Mouse (Mus musculus) urinary bladder, postnatal 14 days (tissue): ENCODE data around the gene Ffar1.
"Not testable (repeated sequence)": the region's sequence is repeated elsewhere in the genome, so short reads cannot be mapped to it uniquely, and the experiment has no call there.

Experiments
- DNase-seq: peaks from one replicate; pipeline ENCODE4 v3.0.0; 2021; ENCODE audit warnings: low spot score

Gene Ffar1

DNA sequence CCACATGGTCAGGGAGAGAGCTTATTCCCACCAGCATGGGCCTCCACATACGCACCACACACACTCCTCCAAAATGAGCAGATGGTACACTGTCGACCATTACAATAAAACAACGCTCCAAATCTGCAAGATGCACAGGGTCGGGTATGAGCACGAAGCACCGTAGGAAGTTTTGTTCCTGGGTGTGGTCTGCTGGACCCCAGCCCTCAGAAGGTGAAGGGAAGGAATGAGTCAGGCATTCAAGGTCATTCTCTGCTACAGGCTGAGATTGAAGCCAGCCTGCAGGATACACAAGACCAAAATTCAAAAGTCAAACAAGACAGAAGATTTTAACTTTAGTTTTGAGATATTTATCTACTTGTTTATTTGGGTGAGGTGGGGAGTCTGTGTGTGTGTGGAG, 13.4 kb downstream of the Ffar1 start:
- no peak for DNase-seq

DNA sequence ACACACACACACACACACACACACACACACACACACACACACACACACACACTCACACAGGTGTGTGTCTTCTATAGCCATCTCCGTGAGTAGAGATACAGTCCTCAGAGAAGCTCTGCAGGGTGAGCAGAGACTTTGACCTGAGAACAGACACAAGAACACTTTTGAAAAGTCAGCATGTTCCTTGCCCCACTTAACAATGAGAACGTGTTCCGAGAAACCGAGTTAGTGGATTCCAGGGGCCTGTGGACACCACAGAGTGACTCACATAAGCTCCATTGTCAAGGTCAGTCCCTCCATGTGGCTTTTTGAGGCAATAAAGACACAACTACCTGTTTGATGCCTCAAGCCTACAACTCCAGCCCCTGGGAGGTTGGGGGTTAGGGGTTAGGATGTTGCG, 14.0 kb downstream of the Ffar1 start:
- DNase-seq: no peak

DNA sequence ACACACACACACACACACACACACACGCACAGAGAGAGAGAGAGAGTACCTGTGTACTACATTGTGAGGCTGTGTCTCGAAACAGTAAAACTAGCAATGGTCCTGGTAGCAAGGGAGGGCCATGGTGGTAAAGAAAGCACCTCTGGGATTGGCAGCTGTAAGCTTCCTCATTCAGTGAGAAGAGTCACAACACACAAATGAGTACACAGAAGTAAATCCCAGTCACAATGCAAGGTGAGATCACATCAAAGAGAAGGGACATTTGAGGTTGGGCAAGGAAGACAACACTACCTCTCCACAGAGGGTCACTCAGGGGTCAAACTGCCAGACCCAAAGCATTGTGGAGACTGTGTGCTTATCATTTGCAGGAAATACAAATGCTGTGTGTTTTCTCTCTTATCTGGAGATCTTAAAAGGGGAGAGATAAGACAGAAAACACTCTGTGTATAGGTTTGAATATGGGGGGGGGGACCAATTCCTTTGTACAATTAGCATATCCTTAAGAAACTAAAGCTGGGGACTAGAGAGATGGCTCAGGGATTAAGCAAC, 14.8 kb downstream of the Ffar1 start:
- no peak for DNase-seq

DNA sequence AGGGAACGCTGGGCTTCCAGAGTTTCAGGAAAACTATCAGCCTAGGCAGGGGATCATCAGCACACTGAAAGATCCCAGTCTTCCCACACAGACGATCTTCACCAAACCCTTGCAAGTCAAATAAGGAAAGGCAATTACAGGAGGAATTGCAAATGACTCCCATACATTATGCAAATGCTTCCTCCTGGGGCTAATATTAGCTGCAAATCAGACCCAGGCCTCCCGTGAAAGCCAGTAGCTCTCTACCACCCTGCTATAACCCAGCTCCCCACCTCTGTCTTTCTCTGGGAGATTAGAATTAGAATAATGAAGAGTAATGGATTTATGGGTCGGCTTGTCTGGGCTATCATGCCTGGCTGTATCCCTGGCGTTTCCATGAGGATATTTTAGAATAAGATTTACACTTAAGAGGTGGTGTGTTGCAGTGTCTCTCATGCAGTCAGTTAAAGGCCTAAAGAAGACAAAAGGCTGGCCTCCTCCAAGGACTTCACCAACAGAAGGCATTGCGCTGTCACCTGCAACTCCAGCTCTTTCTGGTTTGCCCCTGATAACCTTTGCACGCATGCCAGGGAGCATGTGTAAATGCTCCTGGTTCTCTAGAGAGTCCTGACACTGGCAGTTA, 16.6 kb downstream of the Ffar1 start:
- no peak for DNase-seq

DNA sequence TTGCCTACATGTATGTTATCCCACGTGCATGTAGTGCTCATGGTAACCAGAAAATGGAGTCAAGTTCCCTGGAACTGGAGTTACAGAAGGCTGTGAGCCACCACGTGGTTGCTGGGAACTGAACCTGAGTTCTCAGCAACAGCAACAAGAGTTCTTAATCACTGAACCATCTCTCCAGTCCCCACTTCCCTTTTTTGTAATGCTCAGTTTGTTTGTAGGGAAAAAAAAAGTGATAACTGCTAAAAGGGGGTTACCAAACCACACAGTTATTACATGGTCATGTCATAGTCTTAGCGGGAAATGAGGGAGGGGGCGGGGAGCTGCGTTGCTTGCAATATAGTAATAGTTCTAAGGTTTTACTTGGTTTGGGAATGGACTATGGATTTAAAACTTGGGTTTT, 19.3 kb downstream of the Ffar1 start:
- no peak for DNase-seq

DNA sequence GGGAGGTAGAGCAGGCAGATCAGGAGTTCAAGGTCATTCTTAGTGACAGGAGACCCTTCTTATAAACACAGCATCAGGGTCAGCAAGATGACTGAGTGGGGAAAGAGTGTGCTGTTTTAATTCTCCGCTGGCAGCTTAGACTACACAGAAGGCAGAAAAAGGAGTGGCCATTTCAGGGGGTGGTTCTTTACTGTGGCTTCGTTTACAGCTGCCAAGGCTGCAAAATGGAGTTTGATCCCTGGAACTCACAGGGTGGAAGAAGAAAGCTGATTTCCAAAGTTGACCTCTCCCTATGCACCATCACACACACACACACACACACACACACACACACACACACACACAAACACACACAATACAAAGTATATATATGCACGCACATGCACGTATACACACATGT, 20.0 kb downstream of the Ffar1 start:
- DNase-seq: no peak

DNA sequence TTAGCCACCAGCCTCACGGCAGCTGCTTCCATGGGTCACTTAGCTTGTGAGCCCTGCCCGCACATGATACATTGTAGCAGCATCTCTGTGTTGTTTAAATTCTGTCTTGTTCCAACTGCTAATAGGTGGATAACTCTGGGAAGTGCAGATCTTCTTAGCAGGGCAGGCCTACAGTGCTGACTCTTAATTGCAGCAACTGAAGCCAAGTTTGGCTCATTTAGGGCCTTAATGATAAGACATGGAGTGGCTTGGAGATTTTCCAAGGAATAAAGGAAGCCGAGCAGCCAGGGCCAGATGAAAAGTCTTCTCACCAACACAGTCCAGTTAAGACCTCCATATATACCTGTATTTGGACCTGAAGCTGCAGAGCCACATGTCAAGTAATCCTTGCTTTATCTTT, 21.1 kb downstream of the Ffar1 start:
- no peak for DNase-seq

DNA sequence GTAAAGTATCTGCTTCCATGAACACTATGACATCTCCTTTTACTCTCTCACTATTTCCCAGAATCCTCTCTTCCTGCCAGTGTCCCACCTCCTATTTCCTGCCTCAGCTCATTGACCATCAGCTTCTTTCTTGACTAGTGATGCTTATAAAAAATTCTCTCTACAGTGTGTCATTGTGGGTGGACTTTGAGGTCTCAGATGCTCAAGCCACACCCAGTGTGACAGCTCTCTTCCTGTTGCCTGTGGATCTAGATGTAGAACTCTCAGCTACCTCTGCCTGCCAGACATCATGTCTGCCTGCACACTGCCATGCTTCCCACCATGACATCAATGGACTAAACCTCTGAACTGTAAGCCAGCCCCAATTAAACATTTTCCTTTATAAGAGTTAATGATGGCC, 24.1 kb downstream of the Ffar1 start:
- DNase-seq: no peak

DNA sequence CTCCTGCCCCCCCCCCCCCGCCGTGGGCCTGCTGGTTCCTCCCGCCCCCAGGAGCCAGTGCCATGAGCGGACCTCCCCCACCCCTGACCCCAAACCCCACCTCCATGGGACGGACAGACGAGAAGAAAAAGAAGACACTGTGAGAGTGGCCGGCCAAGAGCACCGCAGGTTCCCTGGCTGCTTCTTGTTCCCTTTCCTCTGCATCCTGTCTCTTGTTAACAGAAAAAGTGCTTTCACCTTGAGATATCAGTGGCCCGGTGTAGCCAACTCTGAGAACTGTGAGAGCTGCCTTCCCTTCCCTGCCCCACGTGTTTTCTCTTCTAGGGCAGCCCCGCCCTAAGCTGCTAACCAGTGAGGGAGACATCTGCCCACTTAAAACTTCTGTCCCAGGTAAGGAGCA, 28.7 kb downstream of the Ffar1 start:
- DNase-seq: not testable (repeated sequence)

DNA sequence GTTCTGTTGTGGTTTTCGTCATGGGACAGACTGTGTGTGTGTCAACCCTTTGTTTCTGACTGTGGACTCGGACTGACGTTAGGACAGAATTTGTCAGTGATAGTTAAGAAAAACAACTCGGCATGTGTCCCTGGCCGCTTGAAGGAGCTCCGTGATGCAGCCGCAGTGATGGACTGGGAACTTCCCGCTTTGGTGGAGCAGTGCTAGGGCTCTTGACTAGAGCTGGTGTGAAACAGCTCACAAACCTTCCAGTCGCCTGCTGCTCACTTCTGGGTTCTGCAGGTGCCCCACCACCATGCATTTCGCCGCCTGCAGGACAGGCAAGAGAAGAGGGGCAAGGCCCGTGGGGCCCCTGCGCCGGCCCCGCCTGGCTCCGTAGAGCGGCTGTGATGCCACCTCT, 29.1 kb downstream of the Ffar1 start:
- no peak for DNase-seq

DNA sequence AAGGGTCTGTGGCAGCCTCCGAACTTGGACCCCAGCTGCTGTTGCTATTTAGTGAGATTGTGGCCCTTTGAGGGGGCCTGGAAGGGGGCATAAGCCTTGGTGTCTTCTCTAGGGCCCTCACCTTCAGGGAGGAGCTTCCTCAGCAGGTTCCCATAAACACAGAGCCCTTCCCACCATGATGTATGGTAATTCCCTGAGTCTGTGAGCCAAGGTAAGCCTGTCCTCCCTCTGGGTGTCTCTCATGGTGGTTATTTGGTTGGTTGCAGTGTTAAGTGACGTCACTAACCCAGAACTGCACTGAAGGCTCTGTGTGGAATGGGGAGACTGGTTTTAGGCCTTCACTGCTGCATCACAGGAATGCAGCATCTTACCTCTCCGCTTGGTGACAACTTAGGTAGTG, 31.9 kb downstream of the Ffar1 start:
- no peak for DNase-seq

DNA sequence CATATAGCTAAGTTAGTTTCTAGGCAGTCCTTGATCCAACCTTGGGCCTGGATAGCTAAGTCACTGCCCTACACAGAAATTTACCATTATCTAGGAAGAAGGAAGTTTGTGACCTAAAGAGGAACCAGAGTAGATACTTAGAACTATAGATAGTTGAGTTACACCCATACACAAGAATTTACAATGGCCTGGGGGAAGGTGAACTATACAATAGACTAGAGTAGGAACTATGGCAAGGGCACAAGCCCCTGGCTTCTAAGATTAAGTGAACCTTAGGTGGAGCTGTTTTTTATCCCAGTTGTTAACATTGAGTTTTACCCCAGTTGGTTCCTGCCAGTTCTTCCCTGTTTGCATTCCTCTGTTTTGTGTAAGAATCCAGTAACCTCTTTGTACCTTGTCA, 32.5 kb downstream of the Ffar1 start:
- not testable (repeated sequence) for DNase-seq

DNA sequence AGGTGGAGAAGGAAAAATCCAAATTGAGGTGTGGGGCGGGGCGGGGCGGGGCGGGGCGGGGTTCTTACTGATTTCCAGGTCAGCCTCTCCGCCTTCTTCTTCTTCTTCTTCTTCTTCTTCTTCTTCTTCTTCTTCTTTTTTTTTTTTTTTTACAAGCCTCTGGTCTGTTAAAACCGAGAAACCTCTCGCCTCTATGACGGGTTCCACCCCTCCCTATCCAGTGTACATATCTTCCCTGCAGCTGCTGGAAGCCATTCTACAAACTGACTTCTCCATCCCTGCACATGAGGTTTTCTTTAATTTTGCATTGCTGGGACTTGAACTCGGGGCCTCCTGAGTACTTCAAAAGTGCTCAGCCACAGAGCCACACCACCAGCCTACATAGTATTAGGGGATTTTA, 34.7 kb downstream of the Ffar1 start:
- DNase-seq: no peak

DNA sequence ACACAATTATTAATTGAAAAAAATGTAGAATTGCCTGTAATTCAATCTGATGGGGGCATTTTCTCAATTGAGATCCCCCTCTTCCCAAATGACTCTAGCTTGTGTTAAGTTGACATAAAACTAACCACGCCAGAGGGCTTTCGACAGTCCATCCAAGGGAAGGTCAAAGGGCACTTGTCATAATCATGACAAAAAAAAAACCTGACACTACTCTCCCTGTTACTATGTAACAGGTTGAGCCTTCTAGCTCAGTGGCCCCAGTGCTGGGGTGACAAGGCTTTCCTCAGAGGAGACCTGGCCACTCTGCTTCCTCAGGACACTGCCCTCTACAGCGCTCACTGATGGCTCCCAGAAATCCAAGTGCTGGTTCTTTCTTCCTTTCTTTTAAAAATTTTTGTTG, 37.1 kb downstream of the Ffar1 start:
- no peak for DNase-seq

DNA sequence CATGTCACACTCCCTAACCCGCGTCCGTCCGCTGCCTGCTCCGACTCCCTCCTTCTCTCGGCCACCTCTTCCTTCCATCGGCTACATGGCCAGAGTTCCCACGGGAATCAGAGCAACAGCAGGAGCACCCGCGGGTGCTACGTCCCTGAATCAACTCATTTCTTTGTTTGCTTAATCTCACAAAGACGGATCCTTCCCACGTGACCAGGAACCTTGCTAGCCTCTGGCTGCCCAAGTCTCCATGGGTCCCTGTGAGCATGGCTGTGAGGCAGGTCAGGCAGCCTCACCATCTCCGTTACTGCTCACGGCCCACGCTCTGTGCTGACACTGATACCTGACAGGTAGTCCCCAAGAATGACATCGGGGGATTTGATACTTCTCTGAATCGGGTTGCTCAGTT, 37.7 kb downstream of the Ffar1 start, which contains the start of gene Ffar2:
Gene Ffar2, minus strand, starts transcription at position 101 of the 400 bp plus-strand sequence.
- no peak for DNase-seq

DNA sequence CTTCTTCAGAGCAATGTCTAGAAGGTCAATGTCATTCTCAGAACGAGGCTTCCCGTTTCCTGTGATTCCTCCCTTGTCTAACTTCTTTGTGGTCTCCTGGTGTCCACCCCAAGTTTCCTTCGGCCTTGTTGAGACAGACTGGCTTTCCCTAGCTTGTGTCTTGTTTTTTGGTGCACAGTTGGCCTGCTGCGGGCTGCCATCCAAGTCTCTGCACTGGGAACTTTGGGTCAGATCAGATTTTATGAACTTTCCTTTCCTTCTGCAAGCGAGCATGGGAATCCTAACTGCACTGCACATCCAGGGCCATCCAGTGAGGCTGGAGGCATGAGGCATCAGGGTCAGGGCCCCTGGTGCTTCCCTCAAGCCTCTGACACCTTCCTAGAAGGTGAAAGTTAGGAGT, 39.8 kb downstream of the Ffar1 start:
- no peak for DNase-seq

DNA sequence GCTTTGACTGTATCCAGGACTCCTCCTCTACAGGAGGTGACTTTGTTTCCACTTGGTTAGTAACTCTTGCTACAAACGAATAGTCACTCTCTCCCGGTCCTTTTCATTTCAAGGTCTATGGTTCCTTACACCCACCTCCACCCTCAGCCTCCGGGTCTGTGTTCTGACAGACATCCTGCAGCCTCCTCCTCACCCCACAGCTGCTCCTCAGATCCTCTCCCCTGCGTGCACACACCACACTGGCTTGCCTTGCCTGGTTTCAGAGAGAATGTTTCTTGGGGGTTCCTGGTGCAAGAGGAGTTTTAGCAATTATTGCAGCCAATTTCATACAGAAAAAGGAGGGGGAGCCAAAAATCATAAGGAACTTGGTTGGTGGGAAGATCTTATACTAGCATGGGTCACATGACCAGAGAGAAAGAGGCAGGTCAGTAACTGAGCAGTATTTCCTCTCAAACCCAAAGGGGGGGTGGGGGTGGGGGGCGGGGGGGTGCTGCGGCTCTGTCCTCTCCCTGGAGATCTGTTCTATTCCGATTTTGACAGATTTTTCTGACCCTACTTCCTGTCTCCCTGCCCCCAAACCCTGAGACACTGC, 40.4 kb downstream of the Ffar1 start:
- DNase-seq: no peak

DNA sequence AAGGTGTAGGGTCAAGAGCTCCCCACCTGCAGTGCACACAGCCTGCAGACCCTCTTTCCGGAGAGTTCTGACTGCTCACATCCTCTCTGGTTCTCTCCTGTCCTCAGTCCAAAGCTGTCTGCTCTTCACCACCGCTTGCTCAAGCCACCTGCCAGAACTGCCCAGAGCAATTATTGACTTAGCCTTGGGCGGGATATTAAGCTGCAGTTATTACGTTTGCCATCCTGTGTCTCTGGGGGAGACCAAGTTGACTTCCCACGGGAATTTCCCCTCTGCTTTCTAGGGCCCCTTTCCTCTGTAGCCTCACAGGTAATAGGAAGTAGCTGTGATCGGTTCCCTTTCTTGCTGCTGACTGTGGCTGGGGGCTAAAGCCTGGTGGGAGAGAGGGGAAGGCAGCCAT, 41.2 kb downstream of the Ffar1 start:
- no peak for DNase-seq

DNA sequence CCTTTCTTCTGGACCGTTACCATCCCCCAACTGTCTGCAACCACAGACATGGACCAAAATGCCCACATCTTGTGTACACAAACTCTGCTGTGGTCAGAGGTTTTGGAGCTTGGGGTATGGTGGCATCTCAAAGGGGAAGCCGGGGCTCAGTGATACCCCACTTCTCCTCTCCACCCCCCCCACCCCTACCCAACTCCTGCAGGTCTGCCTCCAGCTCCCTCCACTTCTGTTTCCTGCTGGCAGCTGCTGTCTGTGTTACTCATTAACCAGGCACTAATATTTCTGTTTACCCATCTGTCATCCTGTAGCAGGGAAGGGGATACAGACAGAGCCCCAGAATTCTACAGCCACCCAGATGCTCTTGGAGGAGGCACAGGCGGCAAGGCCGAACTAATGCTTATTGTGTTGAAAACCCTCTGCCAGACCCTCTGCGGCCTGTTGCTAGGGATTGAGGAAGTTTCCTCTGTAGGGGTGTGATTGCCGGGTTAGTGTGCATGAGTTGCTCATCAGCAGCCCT, 49.0 kb downstream of the Ffar1 start:
- peak; percentile 22 for DNase-seq

DNA sequence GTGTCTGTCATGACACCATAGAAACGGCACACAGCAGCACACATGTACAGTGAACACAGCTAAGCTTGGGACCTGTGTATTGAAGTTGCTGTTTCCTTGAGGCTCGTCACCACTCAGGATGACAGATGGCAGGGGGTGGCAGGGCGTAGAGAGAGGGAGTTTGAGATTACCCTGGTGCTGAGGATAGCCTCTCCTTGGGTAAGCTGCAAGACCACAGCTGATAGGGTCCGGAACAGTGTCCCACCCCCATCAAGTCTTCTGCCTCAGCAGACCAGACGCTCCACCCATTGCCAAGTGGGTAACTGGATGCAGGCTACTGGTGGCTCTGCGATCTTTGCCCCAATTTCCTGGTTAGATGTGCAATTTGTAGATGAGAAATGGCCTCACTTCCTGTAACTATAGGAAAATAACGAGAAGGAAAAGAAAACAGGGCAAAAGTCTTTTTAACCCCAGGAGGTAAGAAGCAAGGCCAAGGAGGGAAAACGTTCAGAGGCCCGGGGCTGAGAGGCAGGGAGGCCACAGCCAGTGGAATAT, 49.5 kb downstream of the Ffar1 start:
- DNase-seq: no peak

DNA sequence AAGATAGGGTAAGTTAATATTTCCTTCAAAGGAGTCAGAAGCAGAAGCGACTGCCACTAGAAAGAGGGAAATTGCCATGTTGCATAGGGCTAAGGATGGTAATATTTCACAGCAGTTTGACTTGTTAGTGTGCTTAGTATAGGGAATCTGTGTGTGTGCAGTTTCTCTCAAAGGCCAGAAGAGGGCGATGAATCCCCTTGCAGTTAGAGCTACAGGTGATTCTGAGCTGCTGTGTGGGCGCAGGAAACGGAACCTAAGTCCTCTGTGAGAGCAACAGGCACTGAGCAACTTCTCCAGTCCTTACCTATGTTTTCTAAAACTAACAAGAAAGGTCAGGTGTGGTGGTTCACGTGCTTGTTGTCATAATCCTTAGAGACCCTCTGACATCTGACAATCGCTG, 51.0 kb downstream of the Ffar1 start:
- no peak for DNase-seq
